Mouse (Mus musculus) stomach, postnatal 0 days (tissue): ENCODE results near the gene Zbtb16.

Source experiments
- CTCF ChIP-seq: IDR thresholded peaks from 2 replicates; pipeline ENCODE4 v1.5.1; 2016; ENCODE audit warnings: antibody characterized with exemption, low read depth, mild to moderate bottlenecking, moderate library complexity
- EP300 ChIP-seq: optimal IDR thresholded peaks from 2 replicates; pipeline ENCODE3; 2016; ENCODE audit warnings: antibody characterized with exemption

- TF ChIP-seq CTCF (no peak), EP300 (no peak)
These were observed 188.3 kb downstream of the Zbtb16 start for GRCm38 (mm10) chr9:48647648-48648284.
